Mouse (Mus musculus): ENCODE results near the gene Tle1. TPM values are rescaled to one million over a fixed set of nuclear protein-coding genes. Genes with fewer than 3 reads are reported as not detected.
A peak's percentile ranks its signal among the peaks of the same experiment; 100 is the strongest.

Gene Tle1
- polyA plus RNA-seq, 1 experiment from 2014 or later, result 6.2 TPM

- Histone ChIP-seq H3K27me3 (ENCODE audit: control insufficient read depth, insufficient read depth, low read length) (0 out of 2 replicates have a peak, but pooled peaks cover 2% of the 10 kb centered on the region), H3K4me3 (ENCODE audit: low read length) (no peak overlapping the region), H3K27ac (ENCODE audit: low read length) (no peak overlapping the region), H3K4me2 (ENCODE audit: low read depth, low read length) (no peak overlapping the region), H3K4me1 (ENCODE audit: control insufficient read depth, insufficient read depth, low read length) (peaks cover 3% of the 10 kb centered on the region; the same call in 1 of the 2 replicates), H3K9me3 (replicated peaks; ENCODE audit: control insufficient read depth, low read length) (no peaks in the 10 kb centered on the region), H3K9ac (ENCODE audit: low read length) (no peak overlapping the region), H3K36me3 (ENCODE audit: control insufficient read depth, insufficient read depth) (peaks cover 3% of the 10 kb centered on the region; the same call in 1 of the 2 replicates)
- no peak for ATAC-seq (replicated peaks; ENCODE audit: extremely low read depth, insufficient read depth, low FRiP score)
- 89% methylated on average over 2 of the region's 2 CpGs for WGBS
Observed at GRCm38 (mm10) chr4:72144541-72144940, 56.2 kb downstream of the Tle1 start.

GRCm38 (mm10) chr4:72140706-72141105 lies 60.0 kb downstream of the Tle1 start:
- Histone ChIP-seq H3K36me3 (ENCODE audit: control insufficient read depth, insufficient read depth) (peaks cover 6% of the 10 kb centered on the region; the same call in 1 of the 2 replicates), H3K4me3 (ENCODE audit: low read length) (no peak overlapping the region), H3K9me3 (replicated peaks; ENCODE audit: control insufficient read depth, low read length) (no peaks in the 10 kb centered on the region), H3K4me1 (ENCODE audit: control insufficient read depth, insufficient read depth, low read length) (peaks cover 3% of the 10 kb centered on the region; the same call in 1 of the 2 replicates), H3K27ac (ENCODE audit: low read length) (no peak overlapping the region), H3K4me2 (ENCODE audit: low read depth, low read length) (no peak overlapping the region), H3K9ac (ENCODE audit: low read length) (no peak overlapping the region), H3K27me3 (ENCODE audit: control insufficient read depth, insufficient read depth, low read length) (no peaks in the 10 kb centered on the region)
- no peak for ATAC-seq (replicated peaks; ENCODE audit: extremely low read depth, insufficient read depth, low FRiP score)
- 63% methylated on average over 3 of the region's 3 CpGs for WGBS

DNA sequence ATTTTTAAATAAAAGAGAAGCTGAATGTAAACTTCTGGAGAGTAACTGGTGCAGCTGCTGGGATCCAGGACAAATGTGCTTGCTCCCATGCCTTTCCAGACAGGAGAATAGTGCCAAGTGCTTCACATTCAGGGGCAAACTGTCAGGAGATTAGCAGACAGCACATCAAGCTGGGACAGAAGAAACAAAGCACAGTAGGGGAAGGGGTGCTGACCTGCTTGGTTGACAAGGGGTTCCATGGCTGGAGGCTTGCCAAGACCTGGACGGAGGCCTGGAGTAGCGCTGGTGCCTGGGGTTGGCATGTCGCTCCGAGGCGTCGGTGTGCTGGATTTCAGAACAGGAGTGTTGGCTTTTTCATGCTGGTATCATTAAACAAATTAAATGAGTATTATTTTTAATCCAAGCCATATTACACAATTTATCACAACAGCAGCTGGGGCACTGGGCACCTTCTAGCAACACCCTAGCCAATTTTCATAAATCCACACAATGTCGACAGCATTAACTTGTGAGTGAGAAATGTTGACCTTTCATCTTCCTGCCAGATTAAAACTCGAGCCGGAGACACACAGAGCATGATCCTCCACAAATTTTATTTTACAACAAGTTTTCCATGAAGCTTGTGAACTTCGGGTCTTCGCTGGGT lies 61.1 kb downstream of the Tle1 start:
- no peaks in the 10 kb centered on the region for H3K9me3 ChIP-seq (replicated peaks; ENCODE audit: control insufficient read depth, low read length)
- H3K4me2 ChIP-seq (ENCODE audit: low read depth, low read length), result no peak overlapping the region
- peaks cover 3% of the 10 kb centered on the region; the same call in 1 of the 2 replicates for H3K4me1 ChIP-seq (ENCODE audit: control insufficient read depth, insufficient read depth, low read length)
- WGBS, result 46% methylated on average over 11 of the region's 11 CpGs
- H3K36me3 ChIP-seq (ENCODE audit: control insufficient read depth, insufficient read depth), result peaks cover 3% of the 10 kb centered on the region; the same call in 1 of the 2 replicates
- H3K27me3 ChIP-seq (ENCODE audit: control insufficient read depth, insufficient read depth, low read length), result no peaks in the 10 kb centered on the region
- no peak overlapping the region for H3K9ac ChIP-seq (ENCODE audit: low read length)
- no peak overlapping the region for H3K4me3 ChIP-seq (ENCODE audit: low read length)
- peak; percentile 78 for ATAC-seq (replicated peaks; ENCODE audit: extremely low read depth, insufficient read depth, low FRiP score)
- no peak overlapping the region for H3K27ac ChIP-seq (ENCODE audit: low read length)

GRCm38 (mm10) chr4:72138264-72139080 lies 62.2 kb downstream of the Tle1 start:
- WGBS, result 91% methylated on average over 11 of the region's 11 CpGs
- no peaks in the 10 kb centered on the region for H3K9me3 ChIP-seq (replicated peaks; ENCODE audit: control insufficient read depth, low read length)
- no peak for ATAC-seq (replicated peaks; ENCODE audit: extremely low read depth, insufficient read depth, low FRiP score)
- peaks cover 3% of the 10 kb centered on the region; the same call in 1 of the 2 replicates for H3K4me1 ChIP-seq (ENCODE audit: control insufficient read depth, insufficient read depth, low read length)
- H3K36me3 ChIP-seq (ENCODE audit: control insufficient read depth, insufficient read depth), result 0 out of 2 replicates have a peak, but pooled peaks cover 3% of the 10 kb centered on the region
- H3K27ac ChIP-seq (ENCODE audit: low read length), result no peak overlapping the region
- H3K4me3 ChIP-seq (ENCODE audit: low read length), result no peak overlapping the region
- no peak overlapping the region for H3K4me2 ChIP-seq (ENCODE audit: low read depth, low read length)
- no peak overlapping the region for H3K9ac ChIP-seq (ENCODE audit: low read length)
- H3K27me3 ChIP-seq (ENCODE audit: control insufficient read depth, insufficient read depth, low read length), result no peaks in the 10 kb centered on the region

DNA sequence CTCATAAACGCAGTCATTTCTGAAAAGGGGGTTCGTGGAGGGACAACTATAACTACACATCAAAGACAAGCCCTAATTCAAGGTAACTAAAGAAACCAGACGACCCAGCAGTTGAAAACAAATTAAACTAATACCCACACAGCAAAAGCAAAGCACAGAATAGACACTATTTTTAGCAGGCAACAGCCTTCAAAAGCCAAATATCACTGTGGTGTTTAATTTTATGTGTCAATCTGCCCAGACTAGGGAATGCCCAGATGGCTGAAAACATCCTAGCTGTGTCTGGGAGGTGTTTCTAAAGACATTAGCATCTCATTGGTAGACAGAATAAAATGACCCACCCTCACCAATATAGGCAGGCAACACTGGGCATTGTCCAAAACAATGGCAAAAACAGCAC lies 68.1 kb downstream of the Tle1 start:
- H3K4me2 ChIP-seq (ENCODE audit: low read depth, low read length), result no peak overlapping the region
- no peaks in the 10 kb centered on the region for H3K4me1 ChIP-seq (ENCODE audit: control insufficient read depth, insufficient read depth, low read length)
- H3K27ac ChIP-seq (ENCODE audit: low read length), result no peak overlapping the region
- 68% methylated on average over 3 of the region's 3 CpGs for whole genome bisulfite sequencing
- no peak overlapping the region for H3K4me3 ChIP-seq (ENCODE audit: low read length)
- no peak overlapping the region for H3K9ac ChIP-seq (ENCODE audit: low read length)
- no peaks in the 10 kb centered on the region for H3K27me3 ChIP-seq (ENCODE audit: control insufficient read depth, insufficient read depth, low read length)
- H3K36me3 ChIP-seq (ENCODE audit: control insufficient read depth, insufficient read depth), result no peaks in the 10 kb centered on the region
- no peaks in the 10 kb centered on the region for H3K9me3 ChIP-seq (replicated peaks; ENCODE audit: control insufficient read depth, low read length)
- ATAC-seq (replicated peaks; ENCODE audit: extremely low read depth, insufficient read depth, low FRiP score), result no peak

DNA sequence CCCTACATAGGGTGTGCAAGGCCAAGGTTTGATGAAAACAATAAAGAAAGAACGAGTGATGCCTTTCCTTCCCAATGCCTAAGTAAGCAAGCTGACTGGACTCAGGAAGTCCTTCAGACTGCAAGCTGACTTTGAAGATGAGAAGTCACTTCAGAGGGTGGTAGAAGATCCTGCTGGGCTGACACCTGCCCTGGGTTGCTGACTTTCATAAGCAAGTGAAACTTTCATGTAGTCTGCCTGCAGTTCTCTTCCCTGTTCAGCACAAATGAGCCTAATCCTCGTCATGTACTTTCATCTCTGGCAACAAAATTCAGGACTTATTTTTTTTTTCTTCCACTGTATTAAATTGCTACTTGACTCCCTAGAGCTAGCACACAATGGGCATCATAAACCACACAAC lies 73.1 kb downstream of the Tle1 start:
- Histone ChIP-seq H3K4me2 (ENCODE audit: low read depth, low read length) (no peak overlapping the region), H3K27ac (ENCODE audit: low read length) (no peak overlapping the region), H3K9me3 (replicated peaks; ENCODE audit: control insufficient read depth, low read length) (no peaks in the 10 kb centered on the region), H3K4me3 (ENCODE audit: low read length) (no peak overlapping the region), H3K4me1 (ENCODE audit: control insufficient read depth, insufficient read depth, low read length) (peaks cover 6% of the 10 kb centered on the region), H3K9ac (ENCODE audit: low read length) (no peak overlapping the region), H3K27me3 (ENCODE audit: control insufficient read depth, insufficient read depth, low read length) (no peaks in the 10 kb centered on the region), H3K36me3 (ENCODE audit: control insufficient read depth, insufficient read depth) (no peaks in the 10 kb centered on the region)
- no peak for ATAC-seq (replicated peaks; ENCODE audit: extremely low read depth, insufficient read depth, low FRiP score)
- WGBS, result 67% methylated on average over 2 of the region's 2 CpGs

GRCm38 (mm10) chr4:72124790-72125189 lies 75.9 kb downstream of the Tle1 start:
- ATAC-seq (replicated peaks; ENCODE audit: extremely low read depth, insufficient read depth, low FRiP score), result peak; percentile 68
- H3K36me3 ChIP-seq (ENCODE audit: control insufficient read depth, insufficient read depth), result peaks cover 4% of the 10 kb centered on the region; the same call in 1 of the 2 replicates
- 30% methylated on average over 5 of the region's 5 CpGs for WGBS
- H3K4me3 ChIP-seq (ENCODE audit: low read length), result no peak overlapping the region
- H3K9ac ChIP-seq (ENCODE audit: low read length), result no peak overlapping the region
- H3K9me3 ChIP-seq (replicated peaks; ENCODE audit: control insufficient read depth, low read length), result no peaks in the 10 kb centered on the region
- H3K4me2 ChIP-seq (ENCODE audit: low read depth, low read length), result no peak overlapping the region
- peaks cover 6% of the 10 kb centered on the region for H3K4me1 ChIP-seq (ENCODE audit: control insufficient read depth, insufficient read depth, low read length)
- H3K27ac ChIP-seq (ENCODE audit: low read length), result no peak overlapping the region
- no peaks in the 10 kb centered on the region for H3K27me3 ChIP-seq (ENCODE audit: control insufficient read depth, insufficient read depth, low read length)

GRCm38 (mm10) chr4:72122837-72123236 lies 77.9 kb downstream of the Tle1 start:
- Histone ChIP-seq H3K9me3 (replicated peaks; ENCODE audit: control insufficient read depth, low read length) (no peaks in the 10 kb centered on the region), H3K27me3 (ENCODE audit: control insufficient read depth, insufficient read depth, low read length) (no peaks in the 10 kb centered on the region), H3K36me3 (ENCODE audit: control insufficient read depth, insufficient read depth) (peaks cover 4% of the 10 kb centered on the region; the same call in 1 of the 2 replicates), H3K4me3 (ENCODE audit: low read length) (no peak overlapping the region), H3K4me2 (ENCODE audit: low read depth, low read length) (no peak overlapping the region), H3K9ac (ENCODE audit: low read length) (no peak overlapping the region), H3K4me1 (ENCODE audit: control insufficient read depth, insufficient read depth, low read length) (peaks cover 6% of the 10 kb centered on the region), H3K27ac (ENCODE audit: low read length) (no peak overlapping the region)
- 29% methylated on average over 1 of the region's 1 CpGs for WGBS
- ATAC-seq (replicated peaks; ENCODE audit: extremely low read depth, insufficient read depth, low FRiP score), result peak; percentile 43; the same call in 1 of the 2 replicates

- Histone ChIP-seq H3K4me2 (ENCODE audit: low read depth, low read length) (no peak overlapping the region), H3K36me3 (ENCODE audit: control insufficient read depth, insufficient read depth) (peaks cover 4% of the 10 kb centered on the region; the same call in 1 of the 2 replicates), H3K9ac (ENCODE audit: low read length) (no peak overlapping the region), H3K9me3 (replicated peaks; ENCODE audit: control insufficient read depth, low read length) (no peaks in the 10 kb centered on the region), H3K27me3 (ENCODE audit: control insufficient read depth, insufficient read depth, low read length) (no peaks in the 10 kb centered on the region), H3K4me3 (ENCODE audit: low read length) (no peak overlapping the region), H3K4me1 (ENCODE audit: control insufficient read depth, insufficient read depth, low read length) (peaks cover 6% of the 10 kb centered on the region), H3K27ac (ENCODE audit: low read length) (no peak overlapping the region)
- ATAC-seq (replicated peaks; ENCODE audit: extremely low read depth, insufficient read depth, low FRiP score), result peak; percentile 72
- 49% methylated on average over 2 of the region's 2 CpGs for WGBS
Observed at GRCm38 (mm10) chr4:72122343-72122742, 78.4 kb downstream of the Tle1 start.

All from heart, embryonic 16.5 days (tissue).